Mouse (Mus musculus) C2C12 (cell line): ENCODE measurements around the gene Chsy1.

ENCODE experiments used
- CTCF ChIP-seq: IDR thresholded peaks from one replicate; pipeline ENCODE4 v1.5.1; 2011; ENCODE audit not compliant: control insufficient read depth, insufficient read depth, insufficient read length
- MAX ChIP-seq: IDR thresholded peaks from one replicate; pipeline ENCODE4 v1.6.1; 2011; ENCODE audit warnings: mild to moderate bottlenecking, control low read depth

GRCm38 (mm10) chr7:66150411-66150810 is 41.1 kb downstream of the Chsy1 start:
- no peak for TF ChIP-seq CTCF
- TF ChIP-seq MAX = no peak
